Mouse (Mus musculus) right cerebral cortex, postnatal 4 days (tissue): ENCODE results near the gene Taf1c.
A peak's percentile ranks its signal among the peaks of the same experiment; 100 is the strongest.

Experiments
- DNase-seq: peaks from one replicate; pipeline ENCODE4 v3.0.0-alpha.2; 2022

The Taf1c gene

GRCm38 (mm10) chr8:119569881-119570280, 35.1 kb downstream of the Taf1c start:
- DNase-seq: no peak

- DNase-seq: no peak
These were observed 36.1 kb downstream of the Taf1c start for GRCm38 (mm10) chr8:119568951-119569350.

GRCm38 (mm10) chr8:119568251-119568650, 36.8 kb downstream of the Taf1c start:
- DNase-seq: no peak

GRCm38 (mm10) chr8:119566367-119566766, 38.7 kb downstream of the Taf1c start:
- no peak for DNase-seq

- no peak for DNase-seq
These were observed 41.2 kb downstream of the Taf1c start for GRCm38 (mm10) chr8:119563849-119564251.

GRCm38 (mm10) chr8:119559402-119559720, 45.7 kb downstream of the Taf1c start:
- no peak for DNase-seq

- DNase-seq: peak; percentile 97
These were observed 46.2 kb downstream of the Taf1c start, which contains the start of gene Mbtps1 for GRCm38 (mm10) chr8:119558603-119559401. Gene Mbtps1, minus strand, starts transcription at chr8:119558735.

GRCm38 (mm10) chr8:119557821-119558602, 47.0 kb downstream of the Taf1c start:
- peak; percentile 77 for DNase-seq

GRCm38 (mm10) chr8:119557132-119557531, 47.9 kb downstream of the Taf1c start:
- DNase-seq: no peak

GRCm38 (mm10) chr8:119555861-119556260, 49.2 kb downstream of the Taf1c start:
- DNase-seq: no peak

- DNase-seq: no peak
These were observed 52.1 kb downstream of the Taf1c start for GRCm38 (mm10) chr8:119552967-119553366.

GRCm38 (mm10) chr8:119548560-119549113, 56.4 kb downstream of the Taf1c start:
- DNase-seq: no peak
